Mouse (Mus musculus) small intestine, adult 2 months (tissue): Measurements from ENCODE around the gene Caskin1.

Experiments used
- CTCF ChIP-seq: fragments of 200-500 bp; IDR thresholded peaks from 2 replicates; pipeline ENCODE4 v1.5.1; 2012; ENCODE audit warnings: low read depth, mild to moderate bottlenecking, control low read depth, inconsistent platforms, low read length, moderate library complexity, mixed read lengths; ENCODE audit not compliant: insufficient replicate concordance, insufficient read length; ENCODE audit errors: extremely low read depth
- POLR2A ChIP-seq: fragments of 200-500 bp; IDR thresholded peaks from 2 replicates; pipeline ENCODE4 v1.6.1; 2012; ENCODE audit warnings: low read depth, mild to moderate bottlenecking, control low read depth, inconsistent platforms, low read length, moderate library complexity

- TF ChIP-seq CTCF (no peak), POLR2A (no peak)
Observed at GRCm38 (mm10) chr17:24520450-24520849, 32.0 kb downstream of the Caskin1 start.
